Mouse (Mus musculus): Measurements from ENCODE around the gene Higd2a.

- peak; percentile 26; the same call in 1 of the 2 replicates for TF ChIP-seq CTCF (IDR thresholded peaks at IDR 0.05; ENCODE audit: extremely low read depth, insufficient read length, insufficient replicate concordance, low read depth, low read length)
- no peak; the same call in 1 of the 2 replicates for TF ChIP-seq POLR2A (IDR thresholded peaks at IDR 0.05; ENCODE audit: low read depth, low read length)
These were observed 20.6 kb downstream of the Higd2a start for GRCm38 (mm10) chr13:54610613-54610971.

Measured in small intestine, adult 2 months (tissue).